Mouse (Mus musculus): ENCODE measurements around the gene Rmnd5a. TPM values are rescaled to one million over a fixed set of nuclear protein-coding genes. Genes with fewer than 3 reads are reported as not detected.

The Rmnd5a gene
- polyA plus RNA-seq, 1 experiment from 2014 or later, result 7.9 TPM

DNA sequence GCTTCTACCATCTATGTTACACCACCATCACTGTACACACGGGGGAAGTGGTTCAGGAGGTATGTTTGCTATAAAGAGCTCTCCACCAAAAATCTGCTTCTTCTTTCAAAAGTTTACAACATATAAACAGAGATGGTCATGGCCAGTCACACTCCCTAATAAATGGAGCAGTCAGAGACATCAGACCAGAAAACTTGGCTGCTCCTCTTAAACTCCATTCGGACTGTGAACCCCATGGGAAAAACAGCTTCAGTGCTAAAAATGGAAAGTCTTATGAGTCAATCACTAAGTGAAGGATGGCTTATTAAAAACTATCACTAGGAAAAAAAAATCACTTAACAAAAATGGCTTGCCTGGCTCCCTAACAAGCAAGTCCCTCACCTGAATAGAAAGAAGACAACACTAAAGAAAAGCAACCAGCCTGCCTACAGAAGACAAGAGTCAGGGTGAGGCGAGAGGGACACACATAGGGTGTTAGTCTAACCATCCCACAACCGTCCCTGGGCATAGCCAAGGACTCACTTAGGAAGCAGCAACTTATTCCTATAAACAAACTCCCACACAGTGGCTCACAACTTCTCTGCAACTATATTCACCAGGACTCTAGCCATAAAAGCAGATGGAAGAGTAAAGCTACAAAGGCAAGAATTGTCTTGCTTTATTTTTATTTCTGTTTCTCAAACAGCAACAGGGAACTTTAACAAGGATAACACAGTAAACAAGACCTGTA, 12.3 kb downstream of the Rmnd5a start:
- H3K4me3 ChIP-seq, result no peak overlapping the region
- no peaks in the 10 kb centered on the region for H3K27me3 ChIP-seq (ENCODE audit: insufficient read depth, poor library complexity, severe bottlenecking)
- no peak overlapping the region for H3K27ac ChIP-seq
- H3K4me1 ChIP-seq (replicated peaks), result no peaks in the 10 kb centered on the region
- WGBS, result 88% methylated on average over 4 of the region's 4 CpGs
- H3K36me3 ChIP-seq, result peaks cover 27% of the 10 kb centered on the region
- no peaks in the 10 kb centered on the region for H3K9me3 ChIP-seq
- DNase-seq (ENCODE audit: low spot score), result no peak

DNA sequence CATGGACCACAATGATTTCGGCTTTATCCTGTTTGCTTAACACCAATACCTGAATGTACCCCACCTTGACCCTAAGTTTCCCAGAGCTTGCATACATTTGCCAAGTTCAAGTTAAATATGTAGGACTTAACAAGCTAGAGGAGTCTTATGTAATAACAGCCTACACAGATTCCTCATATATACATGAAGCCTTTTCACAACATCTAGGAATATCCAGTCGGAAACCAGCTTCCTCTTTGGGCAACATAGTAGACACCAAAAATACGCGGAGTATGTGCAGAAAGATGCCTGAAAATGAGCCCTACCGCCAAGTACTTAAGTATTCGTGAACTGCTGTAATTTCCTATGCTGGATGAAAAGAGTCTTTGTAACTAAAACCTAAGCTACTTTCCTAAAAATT, 14.8 kb downstream of the Rmnd5a start:
- DNase-seq (ENCODE audit: low spot score), result no peak

DNA sequence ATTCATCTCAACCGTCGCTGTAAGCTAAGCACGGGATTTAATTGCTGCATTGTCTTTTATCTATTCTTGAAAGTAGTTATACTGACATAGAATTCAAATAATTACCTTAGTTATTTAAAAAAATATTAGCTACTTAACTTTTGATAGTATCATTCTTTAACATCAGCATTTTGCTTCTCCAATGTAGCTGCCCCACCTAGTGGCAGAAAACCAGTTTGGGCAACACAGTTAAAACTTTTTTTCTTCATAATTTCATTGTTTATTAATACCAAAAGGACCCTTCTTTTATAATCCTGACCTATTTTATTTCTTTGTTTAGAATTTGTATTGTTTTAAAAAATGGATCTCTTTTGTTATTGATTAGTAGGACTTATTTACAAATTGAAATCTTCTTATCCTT, 17.3 kb downstream of the Rmnd5a start:
- WGBS, result 94% methylated on average over 3 of the region's 3 CpGs
- no peak overlapping the region for H3K27ac ChIP-seq
- DNase-seq (ENCODE audit: low spot score), result no peak
- H3K4me1 ChIP-seq (replicated peaks), result no peaks in the 10 kb centered on the region
- no peaks in the 10 kb centered on the region for H3K9me3 ChIP-seq
- no peak overlapping the region for H3K4me3 ChIP-seq
- peaks cover 27% of the 10 kb centered on the region for H3K36me3 ChIP-seq
- no peaks in the 10 kb centered on the region for H3K27me3 ChIP-seq (ENCODE audit: insufficient read depth, poor library complexity, severe bottlenecking)

More for the DNA sequence above, 14.8 kb downstream of the Rmnd5a start:
- Histone ChIP-seq H3K4me3 (no peak overlapping the region), H3K36me3 (peaks cover 27% of the 10 kb centered on the region), H3K9me3 (no peaks in the 10 kb centered on the region), H3K4me1 (replicated peaks) (no peaks in the 10 kb centered on the region), H3K27me3 (ENCODE audit: insufficient read depth, poor library complexity, severe bottlenecking) (no peaks in the 10 kb centered on the region), H3K27ac (no peak overlapping the region)
- WGBS, result 97% methylated on average over 6 of the region's 6 CpGs

- Histone ChIP-seq H3K4me3 (no peak overlapping the region), H3K27ac (no peak overlapping the region), H3K36me3 (peaks cover 26% of the 10 kb centered on the region), H3K4me1 (replicated peaks) (no peaks in the 10 kb centered on the region), H3K9me3 (no peaks in the 10 kb centered on the region), H3K27me3 (ENCODE audit: insufficient read depth, poor library complexity, severe bottlenecking) (no peaks in the 10 kb centered on the region)
- WGBS, result 90% methylated on average over 3 of the region's 3 CpGs
- DNase-seq (ENCODE audit: low spot score), result no peak
Observed at GRCm38 (mm10) chr6:71422162-71422561, 18.3 kb downstream of the Rmnd5a start.

DNA sequence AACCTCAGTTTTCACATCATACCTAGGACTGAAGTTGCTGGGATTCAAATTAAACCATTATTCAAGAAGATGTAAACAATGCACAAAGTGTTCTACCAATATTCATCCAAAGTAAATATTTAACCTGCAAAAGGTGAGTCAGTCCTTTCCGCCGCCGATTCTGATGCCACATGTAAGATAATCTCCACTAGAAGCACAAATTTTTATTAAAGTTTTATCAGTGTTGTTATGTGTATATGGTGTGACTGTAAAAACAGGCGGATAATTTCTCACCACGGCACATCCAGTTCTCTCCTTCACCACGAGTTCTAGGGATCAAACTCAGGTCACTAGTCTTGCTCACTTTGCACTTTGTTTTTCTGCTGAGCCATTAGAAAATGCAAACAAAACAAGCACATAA, 19.6 kb downstream of the Rmnd5a start:
- no peak overlapping the region for H3K27ac ChIP-seq
- H3K27me3 ChIP-seq (ENCODE audit: insufficient read depth, poor library complexity, severe bottlenecking), result no peaks in the 10 kb centered on the region
- H3K4me1 ChIP-seq (replicated peaks), result no peaks in the 10 kb centered on the region
- peaks cover 15% of the 10 kb centered on the region for H3K36me3 ChIP-seq
- DNase-seq (ENCODE audit: low spot score), result no peak
- H3K4me3 ChIP-seq, result no peak overlapping the region
- H3K9me3 ChIP-seq, result no peaks in the 10 kb centered on the region
- 93% methylated on average over 6 of the region's 6 CpGs for WGBS

- Histone ChIP-seq H3K36me3 (peaks cover 19% of the 10 kb centered on the region), H3K4me3 (no peak overlapping the region), H3K9me3 (no peaks in the 10 kb centered on the region), H3K27me3 (ENCODE audit: insufficient read depth, poor library complexity, severe bottlenecking) (no peaks in the 10 kb centered on the region), H3K27ac (no peak overlapping the region), H3K4me1 (replicated peaks) (no peaks in the 10 kb centered on the region)
- no peak for DNase-seq (ENCODE audit: low spot score)
- WGBS, result 93% methylated on average over 3 of the region's 3 CpGs
Observed at GRCm38 (mm10) chr6:71418874-71419273, 21.6 kb downstream of the Rmnd5a start.

DNA sequence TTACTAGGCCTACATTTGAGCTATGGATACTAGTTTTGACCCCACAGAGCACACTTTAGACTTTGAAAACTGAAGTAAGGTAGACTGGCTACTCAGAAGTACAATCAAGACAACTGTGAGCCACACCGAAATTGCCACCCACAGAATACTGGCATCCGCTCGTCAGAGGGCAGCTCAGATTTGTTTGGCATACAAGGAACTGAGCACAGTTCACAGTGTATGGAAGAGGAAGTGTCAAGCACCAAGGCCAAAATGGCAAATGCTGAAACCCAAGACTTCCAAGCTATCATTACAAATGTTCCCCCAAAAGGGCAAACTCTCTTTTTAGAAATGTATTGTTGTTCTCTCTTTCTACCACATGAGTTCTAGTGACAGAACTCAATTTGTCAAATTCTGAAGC, 25.0 kb downstream of the Rmnd5a start:
- no peaks in the 10 kb centered on the region for H3K9me3 ChIP-seq
- WGBS, result 93% methylated on average over 3 of the region's 3 CpGs
- no peak for DNase-seq (ENCODE audit: low spot score)
- H3K27me3 ChIP-seq (ENCODE audit: insufficient read depth, poor library complexity, severe bottlenecking), result no peaks in the 10 kb centered on the region
- H3K36me3 ChIP-seq, result peaks cover 36% of the 10 kb centered on the region
- H3K4me1 ChIP-seq (replicated peaks), result no peaks in the 10 kb centered on the region
- H3K4me3 ChIP-seq, result no peak overlapping the region
- no peak overlapping the region for H3K27ac ChIP-seq

DNA sequence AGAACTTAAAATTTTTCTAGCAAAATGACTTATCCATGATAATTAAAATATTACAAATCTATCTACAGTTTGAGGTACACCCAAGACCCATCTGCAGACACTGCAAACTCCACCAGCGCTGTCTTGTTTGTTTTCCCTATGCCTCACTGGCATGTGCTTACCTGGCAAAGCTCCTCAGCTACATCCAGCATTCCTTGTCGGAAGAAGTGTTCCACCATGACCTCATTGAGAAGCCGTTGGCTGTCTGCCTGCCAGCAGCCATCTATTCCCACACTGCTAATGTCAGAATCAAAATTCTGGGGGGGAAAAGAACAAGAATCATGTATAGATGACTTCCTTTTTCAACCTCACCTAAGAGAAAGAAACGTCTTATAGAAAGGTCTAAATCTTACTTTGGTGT, 25.8 kb downstream of the Rmnd5a start:
- no peak for DNase-seq (ENCODE audit: low spot score)
- Histone ChIP-seq H3K4me3 (no peak overlapping the region), H3K4me1 (replicated peaks) (no peaks in the 10 kb centered on the region), H3K27me3 (ENCODE audit: insufficient read depth, poor library complexity, severe bottlenecking) (no peaks in the 10 kb centered on the region), H3K9me3 (no peaks in the 10 kb centered on the region), H3K27ac (no peak overlapping the region), H3K36me3 (peaks cover 41% of the 10 kb centered on the region)
- 95% methylated on average over 4 of the region's 4 CpGs for WGBS

DNA sequence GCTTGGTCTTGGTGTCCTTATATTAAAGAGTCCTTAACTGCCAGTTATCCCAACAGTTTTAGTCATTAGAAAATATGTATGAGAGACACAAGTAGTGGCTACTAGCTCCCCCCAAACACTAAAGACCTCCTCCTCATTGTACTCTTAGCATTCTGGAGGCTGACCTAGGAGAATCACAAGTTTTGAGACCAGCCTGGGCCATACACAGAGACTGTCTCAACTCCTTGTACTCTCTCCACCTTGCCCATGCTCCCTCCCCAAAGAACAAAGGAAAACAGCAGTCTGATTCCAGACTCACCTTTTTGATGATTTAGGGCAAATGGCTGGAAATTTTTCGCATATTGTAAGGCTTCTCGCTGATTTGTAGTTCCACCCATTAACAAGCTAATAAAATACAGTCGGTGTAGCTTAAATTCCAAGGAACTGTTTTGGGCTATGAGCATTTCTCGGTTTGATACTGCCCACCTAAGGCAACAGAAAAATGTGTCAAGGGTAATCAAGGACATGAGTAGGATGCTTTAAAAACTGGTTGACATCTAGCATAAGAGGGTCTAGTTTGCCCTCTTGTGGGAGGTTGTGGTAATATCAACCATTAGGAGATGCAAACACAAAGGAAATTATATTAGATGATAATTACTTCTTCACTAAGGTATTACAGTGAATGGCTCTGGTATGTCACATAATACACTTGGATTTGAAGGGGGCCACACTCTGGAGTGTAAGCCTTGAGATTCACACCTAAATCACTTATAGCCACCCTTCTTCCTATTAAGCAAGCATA, 41.4 kb downstream of the Rmnd5a start:
- Histone ChIP-seq H3K27ac (no peak overlapping the region), H3K4me1 (replicated peaks) (no peaks in the 10 kb centered on the region), H3K9me3 (no peaks in the 10 kb centered on the region), H3K4me3 (no peak overlapping the region), H3K27me3 (ENCODE audit: insufficient read depth, poor library complexity, severe bottlenecking) (no peaks in the 10 kb centered on the region), H3K36me3 (peaks cover 35% of the 10 kb centered on the region)
- 88% methylated on average over 4 of the region's 4 CpGs for WGBS
- DNase-seq (ENCODE audit: low spot score), result no peak

DNA sequence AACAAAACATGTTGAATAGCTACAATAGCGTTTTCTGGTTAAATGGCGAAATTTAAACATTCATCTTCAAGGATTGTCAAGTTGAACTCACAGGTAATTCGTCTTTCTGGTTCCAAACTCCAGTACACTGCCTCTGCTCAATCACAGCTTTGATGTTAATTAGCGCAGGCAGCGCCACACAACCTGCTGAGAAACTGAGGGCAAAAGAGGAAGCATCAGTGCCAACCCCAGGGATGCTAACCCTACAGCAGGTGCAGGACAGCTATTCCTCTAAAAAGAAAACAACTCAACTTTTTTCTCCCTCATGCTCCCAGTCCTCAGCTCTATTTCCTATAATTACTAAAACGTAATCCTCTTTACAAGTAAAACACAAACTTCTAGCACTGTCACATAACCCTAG, 43.7 kb downstream of the Rmnd5a start:
- Histone ChIP-seq H3K9me3 (no peaks in the 10 kb centered on the region), H3K4me1 (replicated peaks) (no peaks in the 10 kb centered on the region), H3K27ac (no peak overlapping the region), H3K36me3 (peaks cover 57% of the 10 kb centered on the region), H3K27me3 (ENCODE audit: insufficient read depth, poor library complexity, severe bottlenecking) (no peaks in the 10 kb centered on the region), H3K4me3 (no peak overlapping the region)
- DNase-seq (ENCODE audit: low spot score), result no peak
- 90% methylated on average over 6 of the region's 6 CpGs for WGBS

- Histone ChIP-seq H3K4me3 (no peak overlapping the region), H3K9me3 (no peaks in the 10 kb centered on the region), H3K27me3 (ENCODE audit: insufficient read depth, poor library complexity, severe bottlenecking) (no peaks in the 10 kb centered on the region), H3K27ac (no peak overlapping the region), H3K4me1 (replicated peaks) (no peaks in the 10 kb centered on the region), H3K36me3 (peaks cover 65% of the 10 kb centered on the region)
- 94% methylated on average over 1 of the region's 1 CpGs for WGBS
- DNase-seq (ENCODE audit: low spot score), result no peak
Observed at GRCm38 (mm10) chr6:71396016-71396415, 44.4 kb downstream of the Rmnd5a start.

DNA sequence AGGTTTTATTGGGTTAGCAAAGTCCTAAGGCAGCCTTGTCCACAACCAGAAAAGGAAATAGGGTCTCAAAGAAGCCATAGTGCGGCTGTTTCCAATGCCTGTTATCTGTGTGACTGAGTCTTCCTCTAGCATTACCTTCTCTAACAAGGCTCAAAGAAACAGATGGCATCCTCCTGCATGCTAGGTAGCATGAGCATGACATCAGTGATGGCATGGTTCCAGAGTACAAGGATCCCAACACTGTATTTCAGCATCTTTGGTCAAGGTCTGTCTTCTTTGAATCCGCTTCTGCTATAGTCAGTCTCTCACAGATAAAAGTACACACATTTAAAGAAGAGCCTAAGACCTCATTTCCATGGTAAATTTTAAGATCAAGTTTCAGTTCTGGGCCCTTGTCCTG, 49.9 kb downstream of the Rmnd5a start:
- no peak overlapping the region for H3K27ac ChIP-seq
- no peaks in the 10 kb centered on the region for H3K9me3 ChIP-seq
- H3K4me3 ChIP-seq, result no peak overlapping the region
- no peak for DNase-seq (ENCODE audit: low spot score)
- 91% methylated on average over 2 of the region's 2 CpGs for WGBS
- H3K36me3 ChIP-seq, result peaks cover 64% of the 10 kb centered on the region
- no peaks in the 10 kb centered on the region for H3K4me1 ChIP-seq (replicated peaks)
- H3K27me3 ChIP-seq (ENCODE audit: insufficient read depth, poor library complexity, severe bottlenecking), result no peaks in the 10 kb centered on the region

DNA sequence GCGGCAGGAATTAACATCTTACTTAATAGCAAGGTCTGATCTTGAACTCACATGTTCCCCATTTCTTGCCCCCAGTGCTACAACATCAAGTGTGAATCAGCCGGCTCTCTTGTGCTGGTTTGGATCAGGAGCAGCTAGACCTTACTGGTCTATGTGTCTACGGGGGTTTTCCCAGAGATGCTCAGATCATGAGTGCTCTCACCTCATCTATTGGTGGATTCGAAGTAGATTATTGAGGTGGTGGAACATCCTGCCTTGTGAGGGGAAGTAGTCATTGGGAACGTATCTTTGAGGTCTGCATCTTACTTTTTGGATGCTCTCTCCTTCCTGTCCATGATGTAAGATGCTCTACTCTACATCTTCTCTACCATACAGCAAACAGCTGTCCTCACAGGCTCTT, 58.8 kb downstream of the Rmnd5a start:
- WGBS, result 90% methylated on average over 5 of the region's 5 CpGs
- no peak for DNase-seq (ENCODE audit: low spot score)
- H3K27ac ChIP-seq, result no peak overlapping the region
- H3K4me3 ChIP-seq, result no peak overlapping the region
- no peaks in the 10 kb centered on the region for H3K4me1 ChIP-seq (replicated peaks)
- H3K9me3 ChIP-seq, result no peaks in the 10 kb centered on the region
- no peaks in the 10 kb centered on the region for H3K27me3 ChIP-seq (ENCODE audit: insufficient read depth, poor library complexity, severe bottlenecking)
- no peaks in the 10 kb centered on the region for H3K36me3 ChIP-seq
